Comparison of ENCODE assay signal across 15 mouse cellular contexts in genomic region chr4:84130840-84131547, GRCm38 (mm10).
A peak's percentile ranks its signal among the peaks of the same experiment; 100 is the strongest.
DNase-seq lines count a peak whose midpoint lies in the region; ATAC-seq and TF ChIP-seq lines count a peak whose summit lies in the region.
"Had no signal": no experiment of that assay in that cellular context is flagged by ENCODE, and none has a peak within 500 bp of the region (broad histone marks: within the 10 kb centered on the region; RNA-seq: fewer than 3 reads in every experiment).

No protein-coding gene starts in this region.

- H3K36me3 ChIP-seq in MEL (ENCODE audit: control insufficient read depth in 1 of 2, insufficient read depth in 2 of 2, low read length in 2 of 2): no peaks in the 10 kb centered on the region
- H3K36me3 ChIP-seq in thymus, adult 2 months (ENCODE audit: control insufficient read depth, insufficient read depth, low read length): no peaks in the 10 kb centered on the region
- H3K36me3 ChIP-seq in hindbrain, embryonic 13.5 days: no peaks in the 10 kb centered on the region
- H3K36me3 ChIP-seq: embryonic facial prominence, embryonic 10.5 days; limb, embryonic 15.5 days had no signal

- no peak for TF ChIP-seq RAD21 in MEL (IDR thresholded peaks at IDR 0.05; ENCODE audit: low read depth, low read length)

- H3K79me2 ChIP-seq in MEL (ENCODE audit: control insufficient read depth, insufficient read depth, low read length, poor library complexity): no peaks in the 10 kb centered on the region

- no peak overlapping the region for H3K4me2 ChIP-seq in hindbrain, embryonic 13.5 days
- H3K4me2 ChIP-seq: limb, embryonic 15.5 days had no signal

- no peak overlapping the region for H3K4me3 ChIP-seq in MEL (ENCODE audit: control insufficient read depth in 1 of 2, insufficient read depth in 1 of 2, low read depth in 2 of 2, low read length in 2 of 2)
- no peak overlapping the region for H3K4me3 ChIP-seq in thymus, adult 2 months (ENCODE audit: control insufficient read depth, insufficient read depth, low read length)
- H3K4me3 ChIP-seq in hindbrain, embryonic 13.5 days: no peak overlapping the region
- H3K4me3 ChIP-seq: embryonic facial prominence, embryonic 10.5 days; limb, embryonic 15.5 days had no signal

- H3K27me3 ChIP-seq in MEL (ENCODE audit: control insufficient read depth in 1 of 2, insufficient read depth in 2 of 2, low read length in 2 of 2): no peaks in the 10 kb centered on the region
- H3K27me3 ChIP-seq in thymus, adult 2 months (ENCODE audit: control insufficient read depth, insufficient read depth, low read length): no peaks in the 10 kb centered on the region
- no peaks in the 10 kb centered on the region for H3K27me3 ChIP-seq in hindbrain, embryonic 13.5 days
- H3K27me3 ChIP-seq: limb, embryonic 15.5 days had no signal

- WGBS in thymus, adult 2 months: 59% methylated on average over 7 of the region's 7 CpGs
- WGBS in hindbrain, embryonic 13.5 days: 70% methylated on average over 7 of the region's 7 CpGs

- H3K9ac ChIP-seq in MEL (ENCODE audit: control insufficient read depth, low read depth, low read length, poor library complexity, severe bottlenecking): no peak overlapping the region
- no peak overlapping the region for H3K9ac ChIP-seq in hindbrain, embryonic 13.5 days
- H3K9ac ChIP-seq: limb, embryonic 15.5 days had no signal

- no peaks in the 10 kb centered on the region for H3K9me3 ChIP-seq in MEL (replicated peaks; ENCODE audit: insufficient read depth, low read length)
- H3K9me3 ChIP-seq in hindbrain, embryonic 13.5 days: no peaks in the 10 kb centered on the region
- H3K9me3 ChIP-seq: embryonic facial prominence, embryonic 10.5 days; limb, embryonic 15.5 days had no signal

- no peak overlapping the region for H3K27ac ChIP-seq in MEL (ENCODE audit: control insufficient read depth, low read depth, low read length)
- H3K27ac ChIP-seq in thymus, adult 2 months (ENCODE audit: control insufficient read depth, insufficient read depth, low read length): no peak overlapping the region
- no peak overlapping the region for H3K27ac ChIP-seq in hindbrain, embryonic 13.5 days
- H3K27ac ChIP-seq: embryonic facial prominence, embryonic 10.5 days; limb, embryonic 15.5 days had no signal

- peak; percentile 15 for DNase-seq in adrenal gland, postnatal 25 days
- no peak for DNase-seq in adrenal gland, postnatal 4 days (ENCODE audit: low spot score in 2 of 2)
- DNase-seq in MEL (ENCODE audit: low read depth, low spot score): peak; percentile 35
- peak; percentile 2 for DNase-seq in c-Kit-positive CD71-positive TER-119-negative erythroid progenitor cells, embryonic 14.5 days (ENCODE audit: low read depth)
- DNase-seq in cerebellum, postnatal 36 days: peak; percentile 62 to 75
- no peak for DNase-seq in thymus, adult 2 months
- DNase-seq in heart, adult 18-20 months: no peak
- DNase-seq: heart, postnatal 14 days; kidney, postnatal 4 days; lung, postnatal 10 days; right cerebral cortex, adult 18-20 months had no signal

- TF ChIP-seq EP300 in MEL (IDR thresholded peaks at IDR 0.05; ENCODE audit: low read depth in 1 of 2, low read length in 2 of 2): peak in 1 of 2 experiments; percentile 36; a peak in 1 of 4 replicates

- TF ChIP-seq POLR2A in MEL (IDR thresholded peaks at IDR 0.05; ENCODE audit: control insufficient read depth in 1 of 2, insufficient read depth in 1 of 2, low read depth in 1 of 2, low read length in 2 of 2, poor library complexity in 1 of 2): no peak
- TF ChIP-seq POLR2A in thymus, adult 2 months (IDR thresholded peaks at IDR 0.05; ENCODE audit: control insufficient read depth, extremely low read depth, insufficient read depth, low read length, poor library complexity): no peak

- ATAC-seq in hindbrain, embryonic 13.5 days (ENCODE audit: low FRiP score): no peak
- ATAC-seq: intestine, embryonic 16.5 days had no signal

- no peak for TF ChIP-seq CTCF in MEL (IDR thresholded peaks at IDR 0.05 in 2 of 3, conservative IDR thresholded peaks at IDR 0.05 in 1 of 3; ENCODE audit: control insufficient read depth in 1 of 3, insufficient read depth in 1 of 3, low read depth in 2 of 3, low read length in 3 of 3, poor library complexity in 1 of 3, severe bottlenecking in 1 of 3)
- no peak for TF ChIP-seq CTCF in thymus, adult 2 months (IDR thresholded peaks at IDR 0.05; ENCODE audit: borderline replicate concordance, control insufficient read depth, extremely low read depth, insufficient read depth, low read length, poor library complexity)

- H3K4me1 ChIP-seq in MEL (ENCODE audit: control insufficient read depth in 1 of 2, insufficient read depth in 2 of 2, low read length in 2 of 2): no peaks in the 10 kb centered on the region; a peak in 1 of 4 replicates
- H3K4me1 ChIP-seq in thymus, adult 2 months (replicated peaks; ENCODE audit: control insufficient read depth, insufficient read depth, low read length): no peaks in the 10 kb centered on the region
- 0 out of 2 replicates have a peak, but pooled peaks cover 3% of the 10 kb centered on the region for H3K4me1 ChIP-seq in hindbrain, embryonic 13.5 days (replicated peaks)

TF ChIP-seq in MEL, 35 proteins besides CTCF, POLR2A, EP300 and RAD21:
- TF ChIP-seq MYC (IDR thresholded peaks at IDR 0.05; ENCODE audit: low read depth, low read length) (no peak), MXI1 (IDR thresholded peaks at IDR 0.05; ENCODE audit: low read depth, low read length) (no peak), USF2 (IDR thresholded peaks at IDR 0.05; ENCODE audit: borderline replicate concordance in 1 of 2, insufficient read depth in 1 of 2, low read depth in 1 of 2, low read length in 2 of 2) (no peak), USF1 (IDR thresholded peaks at IDR 0.05; ENCODE audit: low read depth, low read length) (no peak), MAZ (IDR thresholded peaks at IDR 0.05; ENCODE audit: low read depth, low read length) (no peak), TCF12 (IDR thresholded peaks at IDR 0.05; ENCODE audit: low read depth, low read length) (no peak)
TF ChIP-seq in MEL: peak in this region for 0.

Comparison
In these comparisons a context has a peak if more than half of its experiments do, and no peak if none do; other contexts are left out.
1. DNase-seq: peak in adrenal gland, postnatal 25 days (single experiment), MEL (single experiment), c-Kit-positive CD71-positive TER-119-negative erythroid progenitor cells, embryonic 14.5 days (single experiment) and cerebellum, postnatal 36 days (2 of 2); none in adrenal gland, postnatal 4 days (0 of 2), thymus, adult 2 months (single experiment) and heart, adult 18-20 months (0 of 2).